Mouse (Mus musculus) heart, adult 2 months (tissue): ENCODE measurements around the gene Casc3. TPM values are rescaled to one million over a fixed set of nuclear protein-coding genes. Genes with fewer than 3 reads are reported as not detected.

ENCODE experiments used
- DNase-seq, 2 experiments: peaks; one replicate each; pipeline ENCODE4 v3.0.0; 2021
- H3K27ac ChIP-seq: fragments of 200-600 bp; 2 replicates; pipeline ENCODE4 v1.8.1; 2022
- H3K27me3 ChIP-seq: fragments of 200-500 bp; 2 replicates; pipeline ENCODE4 v1.6.1; 2012; ENCODE audit warnings: mild to moderate bottlenecking, low read length, inconsistent platforms, mixed read lengths; ENCODE audit not compliant: control insufficient read depth, insufficient read depth
- H3K36me3 ChIP-seq: fragments of 200-500 bp; 2 replicates; pipeline ENCODE4 v1.6.1; 2012; ENCODE audit warnings: low read length, inconsistent platforms; ENCODE audit not compliant: control insufficient read depth, insufficient read depth
- H3K4me1 ChIP-seq: fragments of 200-500 bp; 2 replicates; pipeline ENCODE4 v1.6.1; 2011; ENCODE audit warnings: low read length; ENCODE audit not compliant: control insufficient read depth, insufficient read depth
- H3K4me3 ChIP-seq: fragments of 200-600 bp; 2 replicates; pipeline ENCODE4 v1.8.1; 2022
- H3K79me2 ChIP-seq: fragments of 200-500 bp; replicated peaks from 2 replicates; pipeline ENCODE4 v1.6.1; 2012; ENCODE audit warnings: mild to moderate bottlenecking, inconsistent platforms, low read length, moderate library complexity, mixed read lengths; ENCODE audit not compliant: control insufficient read depth, insufficient read depth
- H3K9ac ChIP-seq: fragments of 200-500 bp; 2 replicates; pipeline ENCODE4 v1.6.1; 2012; ENCODE audit warnings: low read depth, mild to moderate bottlenecking, control low read depth, inconsistent platforms, low read length, mixed read lengths
- CTCF ChIP-seq: fragments of 200-600 bp; IDR thresholded peaks from 2 replicates; pipeline ENCODE4 v1.8.1; 2022; ENCODE audit warnings: antibody characterized with exemption, mild to moderate bottlenecking, moderate library complexity
- EP300 ChIP-seq: fragments of 200-500 bp; IDR thresholded peaks from 2 replicates; pipeline ENCODE4 v1.6.1; 2011; ENCODE audit warnings: low read depth, low read length, control low read depth; ENCODE audit not compliant: insufficient read depth
- POLR2A ChIP-seq: fragments of 200-500 bp; IDR thresholded peaks from 2 replicates; pipeline ENCODE4 v1.6.1; 2011; ENCODE audit warnings: mild to moderate bottlenecking, low read depth, low read length, control low read depth; ENCODE audit not compliant: insufficient read depth
- WGBS: fragments of 180-500 bp; shearing (Covaris S2); methylation state at CpG from one replicate; pipeline ENCODE4 v1.1.7; 2018; 5-methylcytosine and 5-hydroxymethylcytosine counted together
- intact Hi-C: fragments of 180-260 bp; cut with DNase I; formaldehyde crosslinking; loops from one replicate; pipeline ENCODE4 v1.15.1; 2025
- polyA plus RNA-seq: library from polyadenylated mRNA; depleted of rRNA; stranded (reverse); fragments of >200 nt; gene quantifications from 2 replicates; pipeline ENCODE4 v1.2.3, GENCODE M21; 2012
- total RNA-seq, 2 experiments: library from RNA; stranded (reverse); gene quantifications; 2 replicates each; pipeline ENCODE4 v1.2.3; 2021

The Casc3 gene
- total and polyA plus RNA-seq, 3 experiments: 17.5 to 20.7 (median 18.7) TPM

DNA sequence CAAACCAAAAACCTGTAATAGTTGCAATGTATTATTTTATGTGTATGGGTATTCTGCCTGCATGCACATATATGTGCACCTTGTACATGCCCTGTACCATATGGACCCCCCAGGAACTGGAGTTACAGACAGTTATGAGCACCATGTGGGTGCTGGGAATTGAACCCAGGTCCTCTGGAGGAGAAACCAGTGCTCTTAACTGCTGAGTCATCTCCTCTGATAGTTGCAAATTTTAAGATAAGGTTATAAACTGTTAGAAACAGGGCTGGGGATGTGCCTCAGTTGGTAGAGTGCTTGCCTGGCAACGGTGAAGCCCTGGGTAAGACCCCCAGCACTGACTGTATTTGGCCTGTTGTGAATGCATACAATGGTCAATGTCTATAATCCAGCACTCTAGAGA lies 13.3 kb upstream of the Casc3 start:
- no peak overlapping the region for H3K4me3 ChIP-seq
- H3K27ac ChIP-seq: no peak overlapping the region
- WGBS: 78% methylated on average over 1 of the region's 1 CpGs
- no peaks in the 10 kb centered on the region for H3K27me3 ChIP-seq
- peaks cover 2% of the 10 kb centered on the region; the same call in 1 of the 2 replicates for H3K36me3 ChIP-seq
- DNase-seq: no peak
- H3K79me2 ChIP-seq: peaks cover 4% of the 10 kb centered on the region; the same call in 1 of the 2 replicates
- H3K4me1 ChIP-seq: peaks cover 15% of the 10 kb centered on the region
- no peak overlapping the region for H3K9ac ChIP-seq
- intact Hi-C loops: no loop called here
- TF ChIP-seq POLR2A (no peak), CTCF (no peak), EP300 (no peak)

DNA sequence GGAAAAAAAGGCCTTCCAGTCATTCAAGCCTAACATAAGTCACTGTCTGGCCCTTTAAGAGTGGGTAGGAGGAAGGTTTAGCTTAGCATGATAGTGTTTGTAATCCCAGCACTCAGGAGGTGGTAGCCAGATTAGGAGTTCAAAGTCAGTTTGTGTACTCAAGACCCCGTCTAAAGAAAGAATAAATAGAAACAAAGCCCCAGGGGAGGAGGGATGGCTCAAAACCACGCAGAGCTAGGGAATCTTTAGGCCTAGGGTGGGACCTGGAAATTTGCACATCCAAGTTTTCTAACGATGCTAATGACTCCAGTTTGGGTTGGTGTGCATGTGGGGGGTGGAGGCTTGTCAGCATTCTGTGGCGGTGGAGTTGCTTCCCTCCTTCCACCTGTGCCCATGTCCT lies 12.6 kb upstream of the Casc3 start:
- Histone ChIP-seq H3K79me2 (peaks cover 6% of the 10 kb centered on the region; the same call in 1 of the 2 replicates), H3K27ac (no peak overlapping the region), H3K36me3 (peaks cover 2% of the 10 kb centered on the region; the same call in 1 of the 2 replicates), H3K9ac (no peak overlapping the region), H3K4me3 (no peak overlapping the region), H3K4me1 (peaks cover 14% of the 10 kb centered on the region), H3K27me3 (no peaks in the 10 kb centered on the region)
- intact Hi-C loops: no loop called here
- no peak for DNase-seq
- 28% methylated on average over 4 of the region's 4 CpGs for WGBS
- TF ChIP-seq EP300 (no peak), POLR2A (no peak), CTCF (no peak)

DNA sequence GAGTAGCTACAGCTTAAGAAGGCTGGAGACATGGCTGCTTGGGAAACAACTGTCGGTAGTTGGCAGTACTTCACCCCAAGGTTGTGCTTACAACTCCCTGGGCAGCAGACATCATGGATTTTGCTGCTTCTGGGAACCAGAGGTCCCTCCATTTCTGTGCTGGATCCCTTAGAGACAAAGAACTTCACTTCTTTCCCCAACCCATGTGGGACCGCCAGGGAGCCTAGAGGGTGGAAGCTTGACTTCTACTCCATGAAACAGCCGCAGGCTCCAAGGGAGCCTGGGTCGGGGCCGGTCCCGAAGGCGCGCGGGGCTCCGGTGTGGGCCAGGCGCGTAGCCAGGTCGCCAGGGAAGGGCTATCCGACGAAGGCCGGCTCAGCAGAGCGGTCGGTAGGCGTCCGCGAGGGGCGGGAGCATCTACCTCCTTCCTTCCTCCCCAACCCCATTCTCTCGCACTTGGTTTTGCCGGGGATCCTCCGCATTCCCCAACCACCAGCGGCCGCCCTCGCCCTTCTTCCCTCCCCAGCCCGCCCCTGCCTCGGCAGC lies 10.2 kb upstream of the Casc3 start:
- Histone ChIP-seq H3K9ac (peak overlapping the region; percentile 100), H3K27ac (peak overlapping the region; percentile 94), H3K4me1 (peaks cover 9% of the 10 kb centered on the region), H3K4me3 (peak overlapping the region; percentile 79), H3K36me3 (peaks cover 8% of the 10 kb centered on the region), H3K79me2 (peaks cover 6% of the 10 kb centered on the region), H3K27me3 (no peaks in the 10 kb centered on the region)
- TF ChIP-seq POLR2A (no peak; the same call in 1 of the 2 replicates), EP300 (no peak), CTCF (peak; percentile 58)
- intact Hi-C loops: loop anchor here (2.0 kb wide), 1 partner anchor 34 kb away; no protein-coding TSS in a partner anchor
- under 1% methylated on average over 27 of the region's 30 CpGs for WGBS
- peak; percentile 87 to 89 for DNase-seq

DNA sequence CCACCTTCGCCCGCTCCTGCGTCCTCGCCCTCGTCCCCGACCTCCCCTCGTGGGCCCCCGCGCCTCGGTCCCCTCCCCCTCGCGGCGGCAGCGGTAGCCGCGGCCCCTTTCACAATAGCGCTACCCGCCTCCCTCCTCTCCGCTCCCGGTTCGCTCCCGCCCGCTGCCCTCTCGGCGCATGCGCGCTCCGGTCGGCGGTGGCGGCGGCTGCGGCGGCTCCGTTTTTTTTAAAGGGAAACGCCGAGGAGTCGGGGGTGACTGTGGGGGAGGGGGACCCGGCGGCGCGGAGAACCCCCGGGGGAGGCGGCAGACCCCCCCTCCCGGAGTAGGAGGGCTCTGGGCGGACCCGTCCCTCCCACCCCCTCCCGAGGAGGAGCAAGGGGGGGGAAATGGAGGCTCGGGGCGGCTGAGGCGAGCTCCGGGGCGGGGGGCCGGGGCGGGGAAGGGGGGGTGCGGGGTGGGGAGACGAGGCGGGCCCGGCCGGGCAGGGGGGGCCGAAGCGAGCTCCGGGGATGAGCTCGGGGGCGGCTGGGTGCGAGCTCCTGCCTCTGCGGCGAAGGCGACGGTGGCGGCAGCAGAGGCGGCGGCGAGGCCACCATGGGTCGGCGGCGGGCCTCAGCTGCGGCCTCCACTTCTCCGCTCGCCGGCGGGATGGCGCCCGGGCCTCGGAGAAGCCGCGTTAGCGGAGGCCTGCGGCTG lies 9.5 kb upstream of the Casc3 start, which contains the start of gene Msl1:
Gene Msl1 (plus strand): TSS at position 502 of the 699 bp plus-strand sequence.
- peak within 1 kb of the TSS; percentile 79 for H3K4me3 ChIP-seq
- H3K4me1 ChIP-seq: peaks cover 9% of the 10 kb centered on the region
- H3K79me2 ChIP-seq: peaks cover 6% of the 10 kb centered on the region
- TF ChIP-seq CTCF: no peak
- peak; percentile 60; the same call in 1 of the 2 replicates for TF ChIP-seq POLR2A
- DNase-seq: peak; percentile 92 to 94
- H3K9ac ChIP-seq: peak within 1 kb of the TSS; percentile 100
- H3K27ac ChIP-seq: peak within 1 kb of the TSS; percentile 94
- under 1% methylated on average over 66 of the region's 89 CpGs for WGBS
- peaks cover 8% of the 10 kb centered on the region for H3K36me3 ChIP-seq
- H3K27me3 ChIP-seq: no peaks in the 10 kb centered on the region
- intact Hi-C loops: loop anchor here (2.0 kb wide), 1 partner anchor 34 kb away; no protein-coding TSS in a partner anchor

DNA sequence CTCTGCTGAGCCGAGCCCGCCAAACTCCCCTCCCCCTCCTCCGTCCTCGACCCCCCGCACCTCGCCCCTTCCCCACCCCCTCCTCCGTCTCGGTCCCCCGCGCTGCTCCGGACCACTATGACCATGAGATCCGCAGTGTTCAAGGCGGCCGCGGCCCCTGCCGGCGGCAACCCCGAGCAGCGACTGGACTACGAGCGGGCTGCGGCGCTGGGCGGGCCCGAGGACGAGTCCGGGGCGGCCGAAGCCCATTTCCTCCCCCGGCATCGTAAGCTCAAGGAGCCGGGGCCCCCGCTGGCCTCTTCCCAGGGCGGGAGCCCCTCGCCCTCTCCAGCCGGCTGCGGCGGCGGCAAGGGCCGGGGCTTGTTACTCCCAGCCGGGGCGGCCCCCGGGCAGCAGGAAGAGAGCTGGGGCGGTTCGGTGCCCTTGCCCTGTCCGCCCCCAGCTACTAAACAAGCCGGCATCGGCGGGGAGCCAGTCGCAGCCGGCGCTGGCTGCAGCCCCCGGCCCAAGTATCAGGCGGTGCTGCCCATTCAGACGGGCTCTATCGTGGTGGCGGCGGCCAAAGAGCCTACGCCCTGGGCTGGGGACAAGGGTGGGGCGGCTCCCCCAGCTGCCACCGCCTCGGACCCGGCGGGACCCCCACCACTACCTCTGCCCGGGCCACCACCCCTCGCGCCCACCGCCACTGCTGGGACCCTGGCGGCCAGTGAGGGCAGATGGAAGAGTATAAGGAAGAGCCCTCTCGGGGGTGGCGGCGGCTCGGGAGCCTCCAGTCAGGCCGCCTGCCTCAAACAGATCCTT lies 8.8 kb upstream of the Casc3 start:
- H3K4me3 ChIP-seq: peak overlapping the region; percentile 79
- TF ChIP-seq CTCF (peak; percentile 35; the same call in 1 of the 2 replicates), POLR2A (no peak)
- no peaks in the 10 kb centered on the region for H3K27me3 ChIP-seq
- H3K4me1 ChIP-seq: peaks cover 9% of the 10 kb centered on the region
- H3K79me2 ChIP-seq: peaks cover 6% of the 10 kb centered on the region
- under 1% methylated on average over 64 of the region's 74 CpGs for WGBS
- peak in 1 of 2 experiments; percentile 74 for DNase-seq
- intact Hi-C loops: loop anchor here (1.0 to 2.0 kb wide), 2 partner anchors 13 to 33 kb away; no protein-coding TSS in a partner anchor
- H3K27ac ChIP-seq: peak overlapping the region; percentile 94
- peaks cover 8% of the 10 kb centered on the region for H3K36me3 ChIP-seq
- H3K9ac ChIP-seq: peak overlapping the region; percentile 100
